ENCODE assay signal across 8 mouse cellular contexts in the genomic region with DNA sequence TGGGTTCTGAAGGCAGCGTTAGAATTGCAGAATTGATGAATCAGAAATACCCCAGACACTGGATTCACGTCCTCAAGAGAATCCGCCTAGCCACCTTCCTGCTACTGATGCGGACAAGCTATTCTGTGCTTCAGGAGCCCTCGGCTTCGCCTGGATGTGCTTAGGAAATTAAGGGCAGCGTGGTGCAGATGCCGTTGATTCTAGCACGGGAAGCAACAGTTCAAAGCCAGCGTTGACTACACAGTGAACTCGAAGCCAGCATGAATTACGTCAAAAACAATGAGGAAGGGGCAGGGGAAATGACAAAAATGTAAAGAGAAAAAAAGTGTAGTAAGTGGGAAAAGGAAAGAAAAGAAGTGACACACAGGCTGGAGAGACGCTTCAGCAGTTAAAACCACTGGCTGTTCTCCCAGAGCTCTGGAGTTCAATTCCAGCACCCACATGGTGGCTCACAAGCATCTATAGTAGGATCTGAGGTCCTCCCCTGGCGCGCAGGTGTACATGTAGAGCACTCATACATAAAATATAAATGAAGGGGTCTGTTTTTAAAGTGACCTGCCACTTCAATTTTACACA. TPM values are rescaled to one million over a fixed set of nuclear protein-coding genes. Genes with fewer than 3 reads are reported as not detected.
A peak's percentile ranks its signal among the peaks of the same experiment; 100 is the strongest.
DNase-seq lines count a peak whose midpoint lies in the region; ATAC-seq and TF ChIP-seq lines count a peak whose summit lies in the region.

Snrpg (plus strand) TSS at position 541 of the 576 bp plus-strand sequence.

- peak within 1 kb of the TSS; percentile 78 for H3K4me3 ChIP-seq in heart, adult 2 months
- H3K4me3 ChIP-seq in MEL (ENCODE audit: control insufficient read depth in 1 of 2, insufficient read depth in 1 of 2, low read depth in 2 of 2, low read length in 2 of 2): peak within 1 kb of the TSS; percentile 84 to 91
- H3K4me3 ChIP-seq in forebrain, embryonic 11.5 days (ENCODE audit: low read depth, low read length): peak within 1 kb of the TSS; percentile 88
- H3K4me3 ChIP-seq in liver, embryonic 11.5 days (ENCODE audit: low read depth, low read length): peak within 1 kb of the TSS; percentile 91
- H3K4me3 ChIP-seq in olfactory bulb, adult 2 months (ENCODE audit: insufficient read depth, low read depth, low read length): peak within 1 kb of the TSS; percentile 79

- ATAC-seq in forebrain, embryonic 11.5 days (replicated peaks; ENCODE audit: low FRiP score): 0 out of 2 replicates have a peak, but pooled peaks have one; percentile 1
- peak in 1 of 2 experiments; percentile 14; a peak in 2 of 4 replicates for ATAC-seq in hematopoietic stem cell, adult 5-6 weeks (replicated peaks in 1 of 2; ENCODE audit: insufficient read depth in 1 of 2, low FRiP score in 2 of 2, low TSS enrichment in 1 of 2, low read depth in 1 of 2, poor library complexity in 2 of 2, severe bottlenecking in 2 of 2)
- peak; percentile 24 for ATAC-seq in liver, embryonic 11.5 days (replicated peaks; ENCODE audit: low FRiP score)

- intact Hi-C loops in heart, adult 2 months (cut with DNase I): loop anchor here (2.0 to 10.0 kb wide), 2 partner anchors 26 to 426 kb away; partner anchors contain the start of gene Pcyox1

- peak within 1 kb of the TSS; percentile 84 for H3K4me2 ChIP-seq in forebrain, embryonic 11.5 days (ENCODE audit: low read depth, low read length, severe bottlenecking)
- H3K4me2 ChIP-seq in liver, embryonic 11.5 days: peak within 1 kb of the TSS; percentile 84

- H3K79me2 ChIP-seq in heart, adult 2 months (replicated peaks; ENCODE audit: control insufficient read depth, insufficient read depth, low read length): 0 out of 2 replicates have a peak, but pooled peaks cover 1% of the 10 kb centered on the region
- H3K79me2 ChIP-seq in MEL (ENCODE audit: control insufficient read depth, insufficient read depth, low read length, poor library complexity): peaks cover 49% of the 10 kb centered on the region

- no peak for TF ChIP-seq RAD21 in MEL (IDR thresholded peaks at IDR 0.05; ENCODE audit: low read depth, low read length)

- no peak for DNase-seq in heart, adult 2 months
- DNase-seq in heart, adult 11 months: no peak
- DNase-seq in MEL (ENCODE audit: low read depth, low spot score): peak; percentile 72
- no peak for DNase-seq in forebrain, embryonic 11.5 days (ENCODE audit: low spot score)
- DNase-seq in liver, embryonic 11.5 days (ENCODE audit: low spot score): no peak
- no peak for DNase-seq in ovary, postnatal 10 days (ENCODE audit: low spot score)

- H3K27ac ChIP-seq in heart, adult 2 months: peak within 1 kb of the TSS; percentile 85
- peak within 1 kb of the TSS; percentile 89 for H3K27ac ChIP-seq in MEL (ENCODE audit: control insufficient read depth, low read depth, low read length)
- peak within 1 kb of the TSS; percentile 85 for H3K27ac ChIP-seq in forebrain, embryonic 11.5 days (ENCODE audit: low read depth, low read length)
- H3K27ac ChIP-seq in liver, embryonic 11.5 days (ENCODE audit: low read depth, low read length): peak within 1 kb of the TSS; percentile 91
- H3K27ac ChIP-seq in olfactory bulb, adult 2 months (ENCODE audit: insufficient read depth, low read depth, low read length): peak within 1 kb of the TSS; percentile 70

- peaks cover 7% of the 10 kb centered on the region for H3K4me1 ChIP-seq in heart, adult 2 months (ENCODE audit: control insufficient read depth, insufficient read depth, low read length)
- peaks cover 2 to 18% of the 10 kb centered on the region in 2 experiments; a peak in 3 of 4 replicates for H3K4me1 ChIP-seq in MEL (ENCODE audit: control insufficient read depth in 1 of 2, insufficient read depth in 2 of 2, low read length in 2 of 2)
- peaks cover 12% of the 10 kb centered on the region for H3K4me1 ChIP-seq in forebrain, embryonic 11.5 days (replicated peaks; ENCODE audit: control insufficient read depth, insufficient read depth, low read length)
- peaks cover 31% of the 10 kb centered on the region for H3K4me1 ChIP-seq in liver, embryonic 11.5 days (replicated peaks; ENCODE audit: control insufficient read depth, insufficient read depth, low read length)
- H3K4me1 ChIP-seq in olfactory bulb, adult 2 months (ENCODE audit: control insufficient read depth, insufficient read depth, low read length): peaks cover 6% of the 10 kb centered on the region

- no peak for TF ChIP-seq CTCF in heart, adult 2 months (IDR thresholded peaks at IDR 0.05)
- TF ChIP-seq CTCF in MEL (IDR thresholded peaks at IDR 0.05 in 2 of 3, conservative IDR thresholded peaks at IDR 0.05 in 1 of 3; ENCODE audit: control insufficient read depth in 1 of 3, insufficient read depth in 1 of 3, low read depth in 2 of 3, low read length in 3 of 3, poor library complexity in 1 of 3, severe bottlenecking in 1 of 3): no peak
- no peak for TF ChIP-seq CTCF in olfactory bulb, adult 2 months (IDR thresholded peaks at IDR 0.05; ENCODE audit: insufficient read depth, low read depth, low read length)

- H3K36me3 ChIP-seq in heart, adult 2 months (ENCODE audit: control insufficient read depth, insufficient read depth, low read length): no peaks in the 10 kb centered on the region
- H3K36me3 ChIP-seq in MEL (ENCODE audit: control insufficient read depth in 1 of 2, insufficient read depth in 2 of 2, low read length in 2 of 2): peaks cover 2 to 25% of the 10 kb centered on the region in 2 experiments; a peak in 3 of 4 replicates
- no peaks in the 10 kb centered on the region for H3K36me3 ChIP-seq in forebrain, embryonic 11.5 days (ENCODE audit: control insufficient read depth, insufficient read depth, low read length)
- peaks cover 4% of the 10 kb centered on the region; the same call in 1 of the 2 replicates for H3K36me3 ChIP-seq in liver, embryonic 11.5 days (ENCODE audit: control insufficient read depth, insufficient read depth, low read length)

- TF ChIP-seq EP300 in heart, adult 2 months (IDR thresholded peaks at IDR 0.05; ENCODE audit: insufficient read depth, low read depth, low read length): no peak
- TF ChIP-seq EP300 in MEL (IDR thresholded peaks at IDR 0.05; ENCODE audit: low read depth in 1 of 2, low read length in 2 of 2): no peak

- H3K27me3 ChIP-seq in heart, adult 2 months (ENCODE audit: control insufficient read depth, insufficient read depth, low read length): no peaks in the 10 kb centered on the region
- H3K27me3 ChIP-seq in MEL (ENCODE audit: control insufficient read depth in 1 of 2, insufficient read depth in 2 of 2, low read length in 2 of 2): no peaks in the 10 kb centered on the region
- H3K27me3 ChIP-seq in forebrain, embryonic 11.5 days (ENCODE audit: control insufficient read depth, insufficient read depth, low read length): no peaks in the 10 kb centered on the region
- H3K27me3 ChIP-seq in liver, embryonic 11.5 days (replicated peaks; ENCODE audit: control insufficient read depth, insufficient read depth, low read length): no peaks in the 10 kb centered on the region

- no peak; the same call in 1 of the 2 replicates for TF ChIP-seq POLR2A in heart, adult 2 months (IDR thresholded peaks at IDR 0.05; ENCODE audit: insufficient read depth, low read depth, low read length)
- TF ChIP-seq POLR2A in MEL (IDR thresholded peaks at IDR 0.05; ENCODE audit: control insufficient read depth in 1 of 2, insufficient read depth in 1 of 2, low read depth in 1 of 2, low read length in 2 of 2, poor library complexity in 1 of 2): peak in 1 of 2 experiments; percentile 83; a peak in 3 of 4 replicates
- TF ChIP-seq POLR2A in olfactory bulb, adult 2 months (IDR thresholded peaks at IDR 0.05; ENCODE audit: insufficient read depth, low read depth, low read length): no peak

- no peaks in the 10 kb centered on the region for H3K9me3 ChIP-seq in MEL (replicated peaks; ENCODE audit: insufficient read depth, low read length)
- H3K9me3 ChIP-seq in forebrain, embryonic 11.5 days (ENCODE audit: control insufficient read depth, low read length): no peaks in the 10 kb centered on the region
- H3K9me3 ChIP-seq in liver, embryonic 11.5 days (ENCODE audit: control insufficient read depth, low read length): no peaks in the 10 kb centered on the region

- H3K9ac ChIP-seq in heart, adult 2 months (ENCODE audit: low read depth, low read length): peak within 1 kb of the TSS; percentile 80
- H3K9ac ChIP-seq in MEL (ENCODE audit: control insufficient read depth, low read depth, low read length, poor library complexity, severe bottlenecking): peak within 1 kb of the TSS; percentile 88
- H3K9ac ChIP-seq in forebrain, embryonic 11.5 days (ENCODE audit: low read length): peak within 1 kb of the TSS; percentile 92
- peak within 1 kb of the TSS; percentile 94 for H3K9ac ChIP-seq in liver, embryonic 11.5 days (ENCODE audit: low read depth, low read length)

- WGBS in heart, adult 2 months: 14% methylated on average over 15 of the region's 15 CpGs
- 15% methylated on average over 15 of the region's 15 CpGs for WGBS in forebrain, embryonic 11.5 days
- 15% methylated on average over 15 of the region's 15 CpGs for WGBS in liver, embryonic 11.5 days
- 8% methylated on average over 15 of the region's 15 CpGs for WGBS in olfactory bulb, adult 2 months

TF ChIP-seq in MEL, 35 proteins besides CTCF, POLR2A, EP300 and RAD21:
- 0 out of 2 replicates have a peak, but pooled peaks have one; percentile 73 for TF ChIP-seq CHD1 (IDR thresholded peaks at IDR 0.05; ENCODE audit: low read depth, low read length)
- no peak for TF ChIP-seq ZC3H11A (IDR thresholded peaks at IDR 0.05; ENCODE audit: low read depth, low read length)
- TF ChIP-seq ZNF384 (IDR thresholded peaks at IDR 0.05; ENCODE audit: low read depth, low read length): no peak
- peak; percentile 2; the same call in 1 of the 2 replicates for TF ChIP-seq TBP (IDR thresholded peaks at IDR 0.05; ENCODE audit: low read depth, low read length)
- TF ChIP-seq MAZ (IDR thresholded peaks at IDR 0.05; ENCODE audit: low read depth, low read length): peak; percentile 21; the same call in 1 of the 2 replicates
- 0 out of 2 replicates have a peak, but pooled peaks have one; percentile 12 for TF ChIP-seq MEF2A (IDR thresholded peaks at IDR 0.05; ENCODE audit: extremely low read depth, insufficient replicate concordance, low read depth, low read length, poor library complexity, severe bottlenecking)

RNA-seq across cellular contexts. Expression of gene Snrpg, which starts in this region (rescaled TPM):
- total RNA-seq in heart, adult 2 months (2021): 10 to 100 TPM; 41.9 to 42.0 TPM
- polyA plus RNA-seq in heart, adult 2 months (2012; rRNA removed): 22.7 and 32.3 TPM in 2 replicates
- total RNA-seq in MEL (2012; rRNA removed): 748 and 796 TPM in 2 replicates
- polyA plus RNA-seq in MEL (2012; ENCODE audit: insufficient read depth in 1 of 2, insufficient read length in 2 of 2, low read depth in 1 of 2, low replicate concordance in 2 of 2, missing spikeins in 1 of 2): 1,000 to 10,000 TPM in 1 of 2 experiments, 100 to 1,000 TPM in 1; 761 to 1,339 TPM
- 775 and 792 TPM in 2 replicates for polyA plus RNA-seq in forebrain, embryonic 11.5 days (2014; fragmentation: Nextera tagmentation; extraction: Ambion mirVana)
- 38.8 and 47.3 TPM in 2 replicates for total RNA-seq in hematopoietic stem cell, adult 5-6 weeks (2017)
- polyA plus RNA-seq in liver, embryonic 11.5 days (2014; fragmentation: Nextera tagmentation; extraction: Ambion mirVana): 741 and 785 TPM in 2 replicates
- polyA plus RNA-seq in olfactory bulb, adult 2 months (2012; ENCODE audit: insufficient read depth, insufficient read length, low replicate concordance, missing spikeins): not detected in 2 replicates

Comparison
In these comparisons a context has a peak if more than half of its experiments do, and no peak if none do; other contexts are left out.
1. RNA of gene Snrpg (total RNA-seq): 748 to 796 TPM in MEL; 38.8 to 47.3 TPM in hematopoietic stem cell, adult 5-6 weeks and 41.9 to 42.0 TPM in heart, adult 2 months; every median in the first group is over 10 times any median in the second.
2. RNA of gene Snrpg (polyA plus RNA-seq): 761 to 1,339 TPM in MEL, 775 to 792 TPM in forebrain, embryonic 11.5 days and 741 to 785 TPM in liver, embryonic 11.5 days; 22.7 to 32.3 TPM in heart, adult 2 months and not detected in olfactory bulb, adult 2 months; every median in the first group is over 10 times any median in the second.
3. Peak in every context shown above with its lines, with median percentiles within 50 percentile points of each other: H3K27ac ChIP-seq, H3K4me3 ChIP-seq and H3K9ac ChIP-seq.